Mouse (Mus musculus) E14TG2a.4 (cell line): ENCODE data around the gene Ddit4.

ENCODE experiments used
- CTCF ChIP-seq: conservative IDR thresholded peaks from 2 replicates; pipeline ENCODE4 v1.5.1; 2014; ENCODE audit warnings: low read length
- NANOG ChIP-seq: IDR thresholded peaks from 2 replicates; pipeline ENCODE4 v1.6.1; 2014; ENCODE audit warnings: borderline replicate concordance, low read length, mixed read lengths
- POU5F1 ChIP-seq: IDR thresholded peaks from 2 replicates; pipeline ENCODE4 v1.6.1; 2014; ENCODE audit warnings: low read length, borderline replicate concordance

DNA sequence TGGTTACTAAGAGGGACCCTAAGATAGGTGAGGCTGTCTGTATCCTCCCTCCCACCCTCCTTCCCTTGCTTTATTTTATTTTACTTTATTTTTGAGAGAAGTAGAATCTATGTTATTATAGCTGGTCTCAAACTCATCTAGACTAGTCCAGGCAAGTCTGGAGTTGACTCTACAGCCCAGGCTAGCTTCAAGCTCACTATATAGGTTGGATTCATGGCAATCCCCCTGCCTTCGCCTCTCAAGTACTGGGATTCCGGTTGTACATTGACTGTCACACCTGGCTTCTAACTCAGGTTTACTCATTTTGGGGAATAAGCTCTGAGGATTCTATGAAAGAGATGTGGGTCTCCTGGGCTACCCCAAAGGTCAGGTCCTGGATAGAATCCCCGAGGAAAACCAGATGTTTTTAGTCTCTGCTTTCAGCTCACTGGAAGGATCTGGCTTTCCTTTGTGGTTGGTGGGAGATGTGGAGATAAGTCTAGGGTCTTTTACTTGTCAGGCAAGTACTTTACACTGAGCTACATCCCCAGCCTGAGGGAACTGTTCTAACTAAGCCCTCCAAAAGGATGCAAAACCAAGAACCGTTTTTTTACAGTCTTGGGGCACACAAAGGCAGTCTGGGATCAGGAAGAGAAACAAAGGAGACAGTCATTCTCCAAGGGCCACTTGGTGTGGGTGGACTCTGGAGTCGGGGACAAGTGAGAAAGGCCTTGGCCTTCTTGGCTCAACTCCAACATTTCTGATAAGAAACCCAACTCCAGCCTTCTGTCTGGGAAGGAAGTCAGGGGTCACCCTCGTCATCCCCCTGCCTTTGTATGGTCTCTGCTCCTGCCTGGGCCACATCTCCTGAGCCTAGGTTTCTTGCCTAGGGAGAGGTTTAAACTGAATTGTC, 3.0 kb downstream of the Ddit4 start:
- TF ChIP-seq CTCF, result no peak
- TF ChIP-seq POU5F1, result no peak
- TF ChIP-seq NANOG, result no peak
